Mouse (Mus musculus) megakaryocyte, embryonic 14.5 days (primary cell): Measurements from ENCODE around the gene Bpifa2. TPM values are rescaled to one million over a fixed set of nuclear protein-coding genes. Genes with fewer than 3 reads are reported as not detected.
"Not testable (repeated sequence)": the region's sequence is repeated elsewhere in the genome, so short reads cannot be mapped to it uniquely, and the experiment has no call there.

Experiments used
- H3K27me3 ChIP-seq: replicated peaks from 2 replicates; pipeline ENCODE3; 2012; ENCODE audit warnings: inconsistent platforms
- H3K36me3 ChIP-seq: replicated peaks from 2 replicates; pipeline ENCODE3; 2012; ENCODE audit warnings: low read length, inconsistent platforms, mixed read lengths
- H3K4me1 ChIP-seq: 2 replicates; pipeline ENCODE4 v1.6.1; 2012; ENCODE audit warnings: inconsistent platforms
- H3K4me3 ChIP-seq: replicated peaks from 2 replicates; pipeline ENCODE3; 2012; ENCODE audit warnings: moderate library complexity, mild to moderate bottlenecking, inconsistent platforms
- H3K9me3 ChIP-seq: 2 replicates; pipeline ENCODE4 v1.6.1; 2012; ENCODE audit warnings: inconsistent platforms
- FLI1 ChIP-seq: IDR thresholded peaks from 2 replicates; pipeline ENCODE4 v1.6.1; 2012; ENCODE audit warnings: low read length, inconsistent platforms, mixed read lengths
- GATA1 ChIP-seq: IDR thresholded peaks from 3 replicates; pipeline ENCODE4 v1.6.1; 2012; ENCODE audit warnings: mixed read lengths, low read length, inconsistent platforms, borderline replicate concordance
- polyA plus RNA-seq: library from polyadenylated mRNA; stranded (reverse); fragments of >175 nt; gene quantifications from 2 replicates; pipeline ENCODE4 v1.2.3, GENCODE M21; 2012; ENCODE audit warnings: low replicate concordance; ENCODE audit not compliant: insufficient read depth

Gene Bpifa2
- polyA plus RNA-seq, 1 experiment, result not detected

DNA sequence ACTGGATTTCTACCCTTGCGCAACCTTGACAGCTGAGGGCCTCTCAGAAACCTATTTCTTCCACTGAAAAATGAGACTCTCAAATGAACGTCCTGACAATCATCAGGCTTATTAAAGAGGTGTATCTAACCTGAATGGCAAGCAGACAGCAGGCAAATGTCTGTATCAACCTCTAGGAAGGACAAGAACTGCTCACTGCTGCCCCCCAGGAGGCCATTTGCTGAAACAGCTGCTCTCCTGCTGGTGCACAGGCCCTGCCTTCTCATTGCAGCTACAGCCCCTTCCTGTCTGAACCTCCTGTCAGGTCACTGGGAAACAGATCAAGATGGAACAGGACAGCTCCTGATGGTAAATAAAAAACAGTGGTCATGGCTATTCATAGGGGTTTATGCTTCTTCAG is 1.7 kb upstream of the Bpifa2 start:
- no peak for TF ChIP-seq FLI1
- no peak for TF ChIP-seq GATA1
- Histone ChIP-seq H3K9me3 (no peaks in the 10 kb centered on the region), H3K4me3 (no peak overlapping the region), H3K36me3 (no peaks in the 10 kb centered on the region), H3K4me1 (no peaks in the 10 kb centered on the region), H3K27me3 (peaks cover 8% of the 10 kb centered on the region)

- Histone ChIP-seq H3K4me1 (no peaks in the 10 kb centered on the region), H3K36me3 (no peaks in the 10 kb centered on the region), H3K4me3 (no peak overlapping the region), H3K27me3 (peaks cover 6% of the 10 kb centered on the region), H3K9me3 (no peaks in the 10 kb centered on the region)
- no peak for TF ChIP-seq FLI1
- no peak for TF ChIP-seq GATA1
Observed at GRCm38 (mm10) chr2:154007381-154007780, 684 bp upstream of the Bpifa2 start.

DNA sequence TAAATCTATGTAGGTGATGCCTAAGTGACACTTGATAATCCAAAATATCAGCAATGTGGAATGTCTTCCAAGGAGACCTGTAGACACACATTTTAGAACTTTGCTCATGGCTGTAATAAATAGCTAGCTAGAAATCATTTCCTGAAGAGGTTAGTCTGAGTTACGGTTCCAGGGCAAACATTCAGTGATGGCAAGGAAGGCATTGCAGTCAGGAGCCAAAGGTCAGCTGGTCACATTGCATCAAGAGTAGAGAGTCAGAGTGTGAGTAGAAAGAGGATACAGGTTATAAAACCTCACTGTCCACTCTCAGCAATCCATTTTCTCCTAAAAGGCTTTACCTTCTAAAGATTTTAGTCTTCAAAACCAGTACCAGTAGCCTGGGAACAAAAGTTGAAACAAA is 9.9 kb downstream of the Bpifa2 start:
- no peaks in the 10 kb centered on the region for H3K9me3 ChIP-seq
- no peaks in the 10 kb centered on the region for H3K27me3 ChIP-seq
- H3K36me3 ChIP-seq, result no peaks in the 10 kb centered on the region
- TF ChIP-seq GATA1 (no peak), FLI1 (no peak)
- H3K4me3 ChIP-seq, result no peak overlapping the region
- H3K4me1 ChIP-seq, result no peaks in the 10 kb centered on the region

- not testable (repeated sequence) for H3K36me3 ChIP-seq, H3K4me1 ChIP-seq, H3K9me3 ChIP-seq, H3K27me3 ChIP-seq, H3K4me3 ChIP-seq
Observed at GRCm38 (mm10) chr2:154024676-154025075, 16.6 kb downstream of the Bpifa2 start.

DNA sequence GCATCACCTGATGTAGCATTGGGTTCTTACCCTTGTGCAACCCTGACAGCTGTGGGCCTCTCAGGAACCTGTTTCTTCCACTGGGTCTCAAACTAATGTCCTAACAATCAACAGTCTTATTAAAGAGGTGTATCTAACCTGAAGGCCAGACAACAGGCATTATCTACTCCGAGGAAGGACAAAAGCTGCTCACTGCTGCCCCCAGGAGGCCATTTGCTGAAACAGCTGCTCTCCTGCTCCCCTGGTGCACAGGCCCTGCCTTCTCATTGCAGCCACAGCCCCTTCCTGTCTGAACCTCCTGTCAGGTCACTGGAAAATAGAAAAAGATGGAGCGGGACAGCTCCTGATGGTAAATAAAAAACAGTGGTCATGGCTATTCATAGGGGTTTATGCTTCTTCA is 30.9 kb downstream of the Bpifa2 start:
- Histone ChIP-seq H3K4me3 (no peak overlapping the region), H3K36me3 (no peaks in the 10 kb centered on the region), H3K9me3 (peaks cover 5% of the 10 kb centered on the region; the same call in 1 of the 2 replicates), H3K4me1 (no peaks in the 10 kb centered on the region), H3K27me3 (peaks cover 2% of the 10 kb centered on the region)
- no peak for TF ChIP-seq GATA1
- no peak for TF ChIP-seq FLI1

DNA sequence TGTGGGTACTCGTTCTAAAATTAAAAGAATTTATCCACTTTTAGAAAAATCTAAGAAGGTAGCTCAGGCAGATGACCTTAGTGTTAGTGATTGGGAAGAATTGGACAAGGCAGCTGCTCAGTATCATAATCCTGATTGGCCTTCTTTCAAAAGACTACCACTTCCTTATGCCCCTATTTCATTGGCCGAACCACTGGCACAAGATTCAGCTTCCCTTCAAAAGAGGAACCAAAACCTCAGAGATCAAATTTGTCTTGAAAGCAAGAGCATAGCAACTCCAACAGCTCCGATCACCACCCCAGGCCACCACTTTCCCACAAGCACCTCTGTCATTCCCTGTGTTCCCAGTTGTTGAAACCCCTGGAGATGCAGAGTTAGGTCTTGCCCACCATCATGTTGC is 36.7 kb downstream of the Bpifa2 start:
- Histone ChIP-seq H3K36me3 (no peaks in the 10 kb centered on the region), H3K4me3 (no peak overlapping the region), H3K27me3 (no peaks in the 10 kb centered on the region), H3K9me3 (peaks cover 5% of the 10 kb centered on the region; the same call in 1 of the 2 replicates), H3K4me1 (no peaks in the 10 kb centered on the region)
- TF ChIP-seq FLI1 (no peak), GATA1 (no peak)

DNA sequence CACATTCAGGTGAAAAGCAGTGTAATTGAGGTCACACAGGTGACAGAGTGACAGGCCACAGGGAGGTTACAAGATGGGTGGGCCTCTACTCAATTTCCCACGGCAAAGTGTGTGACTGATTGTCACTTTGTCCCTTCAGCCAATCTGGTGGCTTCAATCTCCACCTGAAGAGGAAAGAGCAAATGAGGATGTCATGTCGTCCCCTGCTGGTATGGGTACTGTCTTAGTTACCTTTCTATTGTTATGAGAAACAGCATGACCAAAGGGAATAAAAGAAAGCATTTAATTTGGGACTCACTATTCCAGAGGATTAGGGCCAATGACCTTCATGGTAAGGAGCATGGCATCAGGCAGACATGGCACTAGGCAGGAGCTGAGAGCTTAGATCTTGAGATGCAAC is 50.6 kb downstream of the Bpifa2 start:
- H3K27me3 ChIP-seq, result no peaks in the 10 kb centered on the region
- no peak overlapping the region for H3K4me3 ChIP-seq
- no peaks in the 10 kb centered on the region for H3K4me1 ChIP-seq
- H3K36me3 ChIP-seq, result no peaks in the 10 kb centered on the region
- no peaks in the 10 kb centered on the region for H3K9me3 ChIP-seq
- TF ChIP-seq GATA1 (no peak), FLI1 (no peak)

Other genes starting within 250 kb of the Bpifa2 start
- gene Efcab8, start 228.3 kb upstream of the Bpifa2 start, polyA plus RNA-seq, result 1.1 TPM in 1 of 2 replicates, not detected in the other
- not detected in 2 replicates for gene Sun5, start 137.2 kb upstream of the Bpifa2 start, polyA plus RNA-seq
- gene Bpifb2, start 133.2 kb upstream of the Bpifa2 start, polyA plus RNA-seq, result 0.37 TPM in 1 of 2 replicates, not detected in the other
- not detected in 2 replicates for gene Bpifb6, start 107.9 kb upstream of the Bpifa2 start, polyA plus RNA-seq
- not detected in 2 replicates for gene Bpifb3, start 90.0 kb upstream of the Bpifa2 start, polyA plus RNA-seq
- not detected in 2 replicates for gene Bpifb4, start 70.1 kb upstream of the Bpifa2 start, polyA plus RNA-seq
- not detected in 2 replicates for gene Bpifa6, start 33.3 kb upstream of the Bpifa2 start, polyA plus RNA-seq
- gene Bpifa3, start 122.1 kb downstream of the Bpifa2 start, polyA plus RNA-seq, result not detected in 2 replicates
- gene Bpifa1, start 134.6 kb downstream of the Bpifa2 start, polyA plus RNA-seq, result not detected in 2 replicates
- not detected in 2 replicates for gene Bpifa5, start 154.3 kb downstream of the Bpifa2 start, polyA plus RNA-seq
- gene Bpifb1, start 182.6 kb downstream of the Bpifa2 start, polyA plus RNA-seq, result not detected in 2 replicates
- not detected in 2 replicates for gene Bpifb5, start 215.5 kb downstream of the Bpifa2 start, polyA plus RNA-seq
- not detected in 2 replicates for gene Bpifb9a, start 249.6 kb downstream of the Bpifa2 start, polyA plus RNA-seq